Mouse (Mus musculus) megakaryocyte, adult 5-6 weeks (primary cell): ENCODE results near the gene Rec114. TPM values are rescaled to one million over a fixed set of nuclear protein-coding genes. Genes with fewer than 3 reads are reported as not detected.

Experiments used
- total RNA-seq, 2 experiments: library from RNA; stranded (forward) in 1 of 2; stranded (reverse) in 1 of 2; fragments of 153-499, 151-499 nt in 1 of 2; fragments of 221-1000, 200-1000 nt in 1 of 2; gene quantifications; 2 replicates each; pipeline versions ENCODE4 v1.2.3 to v1.2.4; 2015 to 2017

Gene Rec114
- total RNA-seq, 2 experiments from 2014 or later = 1.5 TPM; not detected in 1

Other genes starting within 250 kb of the Rec114 start
- gene Cd276, start 188.5 kb downstream of the Rec114 start, total RNA-seq (2015) = 0.11 and 0.40 TPM in 2 replicates
- gene Cd276, start 188.5 kb downstream of the Rec114 start, total RNA-seq (2017) = 0.12 and 0.40 TPM in 2 replicates
- gene Nptn, start 161.7 kb downstream of the Rec114 start, total RNA-seq (2015) = 493 and 520 TPM in 2 replicates
- 221 and 239 TPM in 2 replicates for gene Nptn, start 161.7 kb downstream of the Rec114 start, total RNA-seq (2017)
- not detected in 2 replicates for gene Hcn4, start 79.4 kb upstream of the Rec114 start, total RNA-seq (2015)
- not detected in 2 replicates for gene Hcn4, start 79.4 kb upstream of the Rec114 start, total RNA-seq (2017)